Mouse (Mus musculus): ENCODE measurements around the gene Rps6ka2. TPM values are rescaled to one million over a fixed set of nuclear protein-coding genes. Genes with fewer than 3 reads are reported as not detected.
A peak's percentile ranks its signal among the peaks of the same experiment; 100 is the strongest.
"Not testable (repeated sequence)": the region's sequence is repeated elsewhere in the genome, so short reads cannot be mapped to it uniquely, and the experiment has no call there.

Gene Rps6ka2
- total RNA-seq, 2 experiments from 2014 or later = 29.2 to 30.0 TPM

GRCm38 (mm10) chr17:7168961-7169626 is 821 bp upstream of the Rps6ka2 start:
- peak in 1 of 2 experiments; percentile 40 for DNase-seq (ENCODE audit: low spot score in 2 of 2)

GRCm38 (mm10) chr17:7170304-7171295 is 685 bp downstream of the Rps6ka2 start:
- DNase-seq (ENCODE audit: low spot score in 2 of 2) = no peak

- no peak for DNase-seq (ENCODE audit: low spot score in 2 of 2)
Measured at GRCm38 (mm10) chr17:7173331-7174028, 3.6 kb downstream of the Rps6ka2 start.

- no peak for DNase-seq (ENCODE audit: low spot score in 2 of 2)
Measured at GRCm38 (mm10) chr17:7175293-7175692, 5.4 kb downstream of the Rps6ka2 start.

GRCm38 (mm10) chr17:7176394-7176793 is 6.5 kb downstream of the Rps6ka2 start:
- DNase-seq (ENCODE audit: low spot score in 2 of 2) = no peak

GRCm38 (mm10) chr17:7178196-7178595 is 8.3 kb downstream of the Rps6ka2 start:
- DNase-seq (ENCODE audit: low spot score in 2 of 2) = no peak

GRCm38 (mm10) chr17:7182187-7182586 is 12.3 kb downstream of the Rps6ka2 start:
- no peak for DNase-seq (ENCODE audit: low spot score in 2 of 2)

- not testable (repeated sequence) for DNase-seq (ENCODE audit: low spot score in 2 of 2)
Measured at GRCm38 (mm10) chr17:7187037-7187436, 17.1 kb downstream of the Rps6ka2 start.

GRCm38 (mm10) chr17:7189425-7189824 is 19.5 kb downstream of the Rps6ka2 start:
- no peak for DNase-seq (ENCODE audit: low spot score in 2 of 2)

- DNase-seq (ENCODE audit: low spot score in 2 of 2) = no peak
Measured at GRCm38 (mm10) chr17:7189975-7190374, 20.1 kb downstream of the Rps6ka2 start.

- DNase-seq (ENCODE audit: low spot score in 2 of 2) = no peak
Measured at GRCm38 (mm10) chr17:7194140-7194840, 24.4 kb downstream of the Rps6ka2 start.

- DNase-seq (ENCODE audit: low spot score in 2 of 2) = no peak
Measured at GRCm38 (mm10) chr17:7197121-7197925, 27.4 kb downstream of the Rps6ka2 start.

- DNase-seq (ENCODE audit: low spot score in 2 of 2) = no peak
Measured at GRCm38 (mm10) chr17:7204771-7205406, 35.0 kb downstream of the Rps6ka2 start.

GRCm38 (mm10) chr17:7206434-7207145 is 36.7 kb downstream of the Rps6ka2 start:
- DNase-seq (ENCODE audit: low spot score in 2 of 2) = no peak

- DNase-seq (ENCODE audit: low spot score in 2 of 2) = no peak
Measured at GRCm38 (mm10) chr17:7210648-7211047, 40.7 kb downstream of the Rps6ka2 start.

- DNase-seq (ENCODE audit: low spot score in 2 of 2) = no peak
Measured at GRCm38 (mm10) chr17:7211893-7212292, 42.0 kb downstream of the Rps6ka2 start.

GRCm38 (mm10) chr17:7213214-7213613 is 43.3 kb downstream of the Rps6ka2 start:
- no peak for DNase-seq (ENCODE audit: low spot score in 2 of 2)

GRCm38 (mm10) chr17:7214061-7214460 is 44.1 kb downstream of the Rps6ka2 start:
- peak; percentile 75 to 87 for DNase-seq (ENCODE audit: low spot score in 2 of 2)

- DNase-seq (ENCODE audit: low spot score in 2 of 2) = no peak
Measured at GRCm38 (mm10) chr17:7217791-7218329, 47.9 kb downstream of the Rps6ka2 start.

All from layer of hippocampus, postnatal 14 days (tissue).